Mouse (Mus musculus) kidney, postnatal 10 days (tissue): Measurements from ENCODE around the gene Pip4k2b.
A peak's percentile ranks its signal among the peaks of the same experiment; 100 is the strongest.
"Not testable (repeated sequence)": the region's sequence is repeated elsewhere in the genome, so short reads cannot be mapped to it uniquely, and the experiment has no call there.

ENCODE experiments used
- DNase-seq: peaks from one replicate; pipeline ENCODE4 v3.0.0; 2021; ENCODE audit warnings: mixed read lengths

The Pip4k2b gene

GRCm38 (mm10) chr11:97714784-97715760 is 29.4 kb downstream of the Pip4k2b start:
- peak; percentile 35 for DNase-seq

GRCm38 (mm10) chr11:97714356-97714755 is 30.1 kb downstream of the Pip4k2b start:
- DNase-seq, result no peak

- no peak for DNase-seq
Measured at GRCm38 (mm10) chr11:97713896-97714295, 30.6 kb downstream of the Pip4k2b start.

DNA sequence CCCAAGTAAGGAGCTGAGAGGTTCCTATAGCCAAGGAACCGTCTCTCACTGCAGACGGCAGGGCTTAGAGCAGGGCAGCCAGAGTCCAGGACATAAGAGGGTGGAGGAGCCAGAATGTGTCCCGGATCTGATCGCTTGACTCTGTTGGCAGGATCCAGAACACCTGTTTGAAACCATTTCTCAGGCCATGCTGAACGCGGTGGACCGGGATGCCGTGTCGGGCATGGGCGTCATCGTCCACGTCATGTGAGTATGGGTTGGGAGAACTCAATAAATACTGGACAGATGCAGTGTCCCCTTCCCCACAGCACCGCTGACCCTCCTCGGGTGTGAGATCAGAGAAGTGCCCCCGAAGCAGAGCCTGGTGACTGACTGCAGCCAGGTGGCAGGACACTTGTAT is 32.2 kb downstream of the Pip4k2b start:
- DNase-seq, result no peak

GRCm38 (mm10) chr11:97711200-97711900 is 33.2 kb downstream of the Pip4k2b start:
- no peak for DNase-seq

- not testable (repeated sequence) for DNase-seq
Measured at GRCm38 (mm10) chr11:97710067-97710466, 34.4 kb downstream of the Pip4k2b start.

GRCm38 (mm10) chr11:97703039-97703826 is 41.3 kb downstream of the Pip4k2b start, which contains the start of gene Psmb3:
Gene Psmb3, plus strand, starts transcription at chr11:97703399.
- DNase-seq, result peak; percentile 99

GRCm38 (mm10) chr11:97702393-97702745 is 42.1 kb downstream of the Pip4k2b start:
- DNase-seq, result peak; percentile 93

- DNase-seq, result no peak
Measured at GRCm38 (mm10) chr11:97701581-97702392, 42.7 kb downstream of the Pip4k2b start.

GRCm38 (mm10) chr11:97700746-97701580 is 43.5 kb downstream of the Pip4k2b start:
- peak; percentile 65 for DNase-seq

DNA sequence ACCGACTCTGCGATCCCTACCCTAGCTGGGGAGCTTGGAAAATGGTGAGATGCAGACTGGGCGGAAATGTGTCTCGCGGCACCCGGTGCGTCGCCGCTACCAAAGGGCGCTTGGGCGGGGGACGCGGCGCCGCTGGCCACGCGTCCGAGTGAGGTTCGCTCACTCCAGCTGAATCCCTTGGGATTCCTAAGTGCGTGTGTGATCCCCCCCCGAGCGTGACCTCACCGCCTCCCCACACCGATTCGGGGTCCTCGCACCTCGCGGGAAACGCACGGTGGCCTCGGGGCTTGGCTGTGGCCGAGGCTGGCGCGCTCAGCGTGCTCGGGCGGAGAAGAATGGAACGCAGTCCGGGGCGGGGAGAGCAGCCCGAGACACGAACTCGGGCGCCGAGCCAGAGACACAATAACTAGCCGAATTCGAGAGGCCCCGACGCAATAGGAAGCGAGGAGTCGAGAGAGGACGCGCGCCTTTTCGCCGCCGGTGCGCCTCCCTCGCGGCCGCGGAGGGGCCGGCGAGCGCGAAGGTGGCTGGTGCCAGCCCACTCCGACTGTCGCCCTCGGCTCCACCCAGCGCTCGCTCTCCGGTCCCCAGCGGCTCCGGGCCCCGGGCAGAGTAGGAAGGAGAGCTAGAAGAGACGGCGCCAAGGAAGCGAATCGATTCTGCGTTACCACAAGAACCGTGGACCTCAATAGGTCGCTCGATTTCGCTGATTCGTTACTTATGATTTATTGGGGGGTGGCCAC is 44.3 kb downstream of the Pip4k2b start, which contains the start of gene Pcgf2:
Gene Pcgf2, minus strand, starts transcription at position 495 of the 743 bp plus-strand sequence.
- peak; percentile 92 for DNase-seq

GRCm38 (mm10) chr11:97699626-97700002 is 44.9 kb downstream of the Pip4k2b start:
- DNase-seq, result peak; percentile 98

DNA sequence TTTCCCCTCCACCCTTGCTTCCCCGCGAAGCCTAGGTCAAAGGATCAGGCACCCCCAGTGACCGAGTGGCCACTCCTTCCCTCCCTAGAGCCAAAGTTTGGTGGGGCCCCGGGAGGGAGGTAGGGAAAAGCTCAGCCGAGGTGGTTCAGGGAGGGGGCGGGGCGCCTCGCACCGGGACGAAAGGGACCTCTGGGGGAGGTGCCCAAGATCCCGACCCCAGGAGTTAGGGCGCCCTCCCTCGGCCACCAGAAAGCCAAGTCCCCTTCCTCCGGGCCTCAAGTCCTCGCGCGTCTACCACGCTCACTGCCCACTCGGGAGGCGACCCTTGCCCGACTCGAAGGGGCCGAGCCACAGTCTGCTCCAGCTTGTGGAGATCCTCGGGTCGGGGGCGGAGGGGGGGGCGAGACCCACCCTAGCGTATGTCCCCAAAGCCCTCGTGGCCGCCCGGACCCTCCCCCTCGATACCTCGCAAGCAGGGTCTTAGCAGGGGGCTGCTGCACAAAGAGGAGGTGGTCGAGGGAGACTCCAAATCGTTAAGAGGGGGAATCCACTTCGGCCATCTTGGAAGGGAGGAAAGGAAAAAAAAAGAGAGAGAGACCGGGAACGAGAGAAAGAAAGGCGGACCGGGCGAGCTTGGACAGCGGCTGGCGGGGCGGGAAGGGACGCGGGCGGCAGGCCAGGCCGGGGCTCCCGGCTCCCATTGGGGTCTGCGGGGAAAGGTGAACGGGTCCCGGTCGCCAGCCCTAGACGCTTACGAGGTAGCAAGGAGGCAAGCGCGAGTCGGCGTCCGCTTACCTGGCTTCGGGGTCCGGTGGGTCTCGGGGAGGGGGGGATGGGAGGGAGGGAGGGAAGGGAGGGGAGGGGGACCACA is 45.5 kb downstream of the Pip4k2b start:
- DNase-seq, result peak; percentile 91

- peak; percentile 44 for DNase-seq
Measured at GRCm38 (mm10) chr11:97697891-97698529, 46.5 kb downstream of the Pip4k2b start.

- peak; percentile 33 for DNase-seq
Measured at GRCm38 (mm10) chr11:97697199-97697890, 47.2 kb downstream of the Pip4k2b start.

DNA sequence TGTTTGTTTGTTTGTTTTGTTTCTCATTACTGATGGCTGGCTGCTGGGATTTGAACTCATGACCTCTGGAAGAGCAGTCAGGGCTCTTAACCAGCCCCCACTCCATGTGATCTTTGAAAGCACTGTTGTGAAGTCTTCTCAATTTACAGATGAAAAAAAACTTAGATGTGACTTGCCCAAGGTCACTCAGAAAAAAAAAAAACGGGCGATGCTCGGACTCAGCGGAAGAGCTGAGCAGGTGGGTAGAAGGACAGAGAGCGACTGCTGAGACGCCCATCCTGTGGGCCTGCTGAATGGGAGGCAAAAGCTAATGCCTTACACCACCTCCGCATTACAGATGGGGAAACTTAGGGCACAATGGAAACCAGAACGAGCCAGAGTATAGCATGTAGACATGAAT is 47.8 kb downstream of the Pip4k2b start:
- no peak for DNase-seq

GRCm38 (mm10) chr11:97695712-97696401 is 48.6 kb downstream of the Pip4k2b start:
- no peak for DNase-seq
